Mouse (Mus musculus) olfactory bulb, adult 2 months (tissue): ENCODE data around the gene Strn4. TPM values are rescaled to one million over a fixed set of nuclear protein-coding genes. Genes with fewer than 3 reads are reported as not detected.

ENCODE experiments used
- H3K27ac ChIP-seq: fragments of 200-500 bp; 2 replicates; pipeline ENCODE4 v1.5.1; 2012; ENCODE audit warnings: low read depth, low read length; ENCODE audit not compliant: insufficient read depth
- H3K4me1 ChIP-seq: fragments of 200-500 bp; 2 replicates; pipeline ENCODE4 v1.6.1; 2012; ENCODE audit warnings: low read length; ENCODE audit not compliant: control insufficient read depth, insufficient read depth
- H3K4me3 ChIP-seq: fragments of 200-500 bp; 2 replicates; pipeline ENCODE4 v1.5.1; 2012; ENCODE audit warnings: mild to moderate bottlenecking, low read depth, low read length, moderate library complexity; ENCODE audit not compliant: insufficient read depth
- CTCF ChIP-seq: fragments of 200-500 bp; IDR thresholded peaks from 2 replicates; pipeline ENCODE4 v1.5.1; 2012; ENCODE audit warnings: low read depth, mild to moderate bottlenecking, low read length, moderate library complexity; ENCODE audit not compliant: insufficient read depth
- POLR2A ChIP-seq: fragments of 200-500 bp; IDR thresholded peaks from 2 replicates; pipeline ENCODE4 v1.6.1; 2012; ENCODE audit warnings: mild to moderate bottlenecking, low read depth, low read length, moderate library complexity; ENCODE audit not compliant: insufficient read depth
- WGBS: fragments of 180-500 bp; shearing (Covaris S2); methylation state at CpG from one replicate; pipeline ENCODE4 v1.1.7; 2018; 5-methylcytosine and 5-hydroxymethylcytosine counted together
- polyA plus RNA-seq: library from polyadenylated mRNA; stranded (reverse); fragments of >200 nt; gene quantifications from 2 replicates; pipeline ENCODE4 v1.2.4, GENCODE M21; 2012; ENCODE audit warnings: low replicate concordance; ENCODE audit not compliant: missing spikeins, insufficient read depth, insufficient read length

The Strn4 gene
- polyA plus RNA-seq, 1 experiment: not detected

DNA sequence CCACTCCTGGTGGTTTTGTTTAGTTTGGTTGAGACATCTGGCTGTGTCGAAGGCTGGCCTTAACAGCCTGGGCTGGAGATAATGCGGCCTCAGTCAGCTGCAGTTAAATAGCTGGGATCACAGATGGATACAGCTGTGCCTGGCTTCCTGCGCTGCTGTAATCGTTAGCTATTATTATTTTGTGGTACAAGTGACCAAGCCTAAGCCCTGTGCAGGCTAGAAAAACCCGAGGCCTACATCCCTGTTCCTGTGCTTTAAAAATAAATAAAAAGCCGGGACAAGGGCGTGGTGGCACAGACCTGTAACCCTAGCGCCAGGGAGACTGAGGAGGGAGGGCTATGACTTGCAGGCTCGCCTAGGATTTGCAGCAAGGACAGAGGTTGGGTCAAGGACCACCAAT is 7.0 kb upstream of the Strn4 start:
- 77% methylated on average over 9 of the region's 9 CpGs for WGBS
- TF ChIP-seq CTCF (no peak), POLR2A (no peak)

DNA sequence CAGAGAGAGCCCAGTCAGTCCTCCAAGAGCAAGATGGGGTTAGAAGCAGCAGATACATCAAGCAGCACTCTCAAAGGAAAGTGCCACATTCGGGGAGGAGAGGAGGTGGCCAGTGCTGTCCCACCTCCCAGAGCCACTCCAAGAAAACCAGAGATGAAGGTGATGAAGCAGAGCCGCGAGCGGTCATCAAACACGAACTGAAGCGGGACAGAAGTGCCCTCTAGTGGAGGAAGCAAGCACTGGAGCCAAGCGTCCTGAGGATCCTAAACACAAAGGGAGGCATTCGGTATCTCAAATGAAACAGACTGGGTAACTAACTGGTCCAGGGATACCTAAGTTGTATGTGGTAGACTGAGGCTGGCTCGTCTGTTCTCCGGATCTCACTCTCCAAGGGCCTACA is 6.0 kb upstream of the Strn4 start:
- no peak overlapping the region for H3K4me3 ChIP-seq

More for the DNA sequence above, 7.0 kb upstream of the Strn4 start:
- peaks cover 21% of the 10 kb centered on the region for H3K4me1 ChIP-seq
- H3K4me3 ChIP-seq: no peak overlapping the region
- H3K27ac ChIP-seq: no peak overlapping the region

DNA sequence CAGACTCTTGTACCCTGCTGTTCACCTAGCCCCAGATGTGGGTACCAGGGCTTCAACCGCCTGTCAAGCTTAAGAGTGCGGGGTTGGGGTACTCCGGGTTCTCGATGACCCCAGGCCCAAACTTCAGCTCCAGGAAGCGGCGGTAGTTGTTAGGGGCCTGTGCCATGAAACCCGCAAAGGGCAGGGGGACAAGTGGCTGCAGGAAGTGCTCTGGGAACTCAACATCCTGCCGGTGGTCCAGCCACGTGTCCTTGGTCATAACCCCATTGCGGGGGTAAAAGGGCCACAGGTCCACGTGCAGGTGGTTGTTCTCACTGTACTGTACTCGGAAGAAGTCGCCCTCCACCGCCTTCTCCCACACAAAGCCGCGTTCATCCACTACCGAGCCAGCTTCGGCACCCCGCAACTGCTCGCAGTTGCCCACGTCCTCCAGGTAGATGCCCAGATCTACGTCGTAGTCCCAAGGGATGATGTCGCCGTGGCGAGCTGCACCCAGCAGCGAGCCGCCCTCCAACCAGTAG is 5.2 kb upstream of the Strn4 start:
- H3K27ac ChIP-seq: no peak overlapping the region
- TF ChIP-seq CTCF (no peak), POLR2A (no peak)
- H3K4me1 ChIP-seq: peaks cover 21% of the 10 kb centered on the region
- 70% methylated on average over 28 of the region's 28 CpGs for WGBS
- peak overlapping the region; percentile 48 for H3K4me3 ChIP-seq

More for the DNA sequence above, 6.0 kb upstream of the Strn4 start:
- Histone ChIP-seq H3K27ac (no peak overlapping the region), H3K4me1 (peaks cover 21% of the 10 kb centered on the region)
- WGBS: 22% methylated on average over 10 of the region's 10 CpGs
- TF ChIP-seq CTCF (peak; percentile 77), POLR2A (no peak; the same call in 1 of the 2 replicates)

DNA sequence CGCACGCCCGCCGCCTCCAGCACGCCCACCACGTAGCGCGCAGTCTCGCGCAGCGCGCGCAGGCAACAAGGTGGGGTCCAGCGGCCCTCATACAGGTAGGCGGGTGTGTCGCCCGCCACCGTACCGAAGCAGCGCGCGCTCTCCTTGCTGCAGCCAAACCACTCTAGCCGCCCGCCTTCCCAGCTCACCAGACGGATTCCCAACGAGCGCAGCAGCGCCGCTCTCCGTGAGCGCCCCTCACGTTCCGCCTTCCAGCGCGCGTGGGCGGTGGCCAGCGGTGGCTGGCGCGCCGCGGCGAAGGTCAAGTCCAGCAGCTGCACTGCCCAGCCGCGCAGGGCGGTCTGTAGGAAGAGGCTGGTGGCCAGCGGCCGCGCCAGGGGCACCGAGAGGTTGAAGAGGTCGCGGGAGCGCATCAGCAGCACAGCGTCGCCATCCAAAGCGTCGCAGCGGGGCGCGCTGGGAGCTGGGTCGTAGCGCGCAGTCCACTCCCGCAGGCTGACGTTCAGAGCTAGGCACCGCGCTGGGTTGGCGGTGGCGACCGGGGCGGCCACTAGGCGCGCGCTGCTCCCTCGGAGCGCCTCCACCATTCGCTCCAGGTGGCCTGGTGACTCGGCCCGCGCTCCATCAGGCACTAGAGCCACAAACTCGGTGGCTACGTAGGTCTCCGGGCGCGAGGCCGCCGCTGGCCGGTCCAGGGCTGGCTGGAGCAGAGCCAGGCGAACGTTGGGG is 4.6 kb upstream of the Strn4 start:
- TF ChIP-seq CTCF (no peak; the same call in 1 of the 2 replicates), POLR2A (peak; percentile 54; the same call in 1 of the 2 replicates)
- H3K4me3 ChIP-seq: peak overlapping the region; percentile 48
- WGBS: 23% methylated on average over 90 of the region's 90 CpGs

DNA sequence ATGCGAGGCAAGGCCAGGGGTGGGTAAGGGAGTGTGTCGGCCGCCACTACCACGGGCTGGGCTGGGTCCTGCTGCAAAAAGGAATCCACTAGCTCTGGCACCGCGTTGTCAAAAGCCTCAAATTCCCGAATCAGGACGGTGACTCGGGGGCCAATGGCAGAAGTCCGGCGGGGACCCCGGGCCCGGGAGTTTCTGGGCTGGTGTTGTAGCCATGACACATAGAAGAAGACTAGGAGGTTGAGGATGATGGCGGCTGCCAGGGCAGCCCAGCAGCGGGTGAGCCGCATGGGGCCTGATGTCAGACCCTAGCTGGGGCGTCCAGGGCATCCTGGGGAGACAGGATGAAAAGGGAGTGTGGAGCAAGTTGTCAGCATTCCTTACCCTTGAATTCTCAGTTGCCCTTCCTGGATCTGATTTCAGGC is 4.0 kb upstream of the Strn4 start:
- Histone ChIP-seq H3K4me1 (peaks cover 21% of the 10 kb centered on the region), H3K4me3 (peak overlapping the region; percentile 48), H3K27ac (peak overlapping the region; percentile 24; the same call in 1 of the 2 replicates)
- WGBS: 38% methylated on average over 17 of the region's 17 CpGs
- TF ChIP-seq CTCF (no peak), POLR2A (no peak)

More for the DNA sequence above, 4.6 kb upstream of the Strn4 start:
- H3K27ac ChIP-seq: peak overlapping the region; percentile 24
- peaks cover 21% of the 10 kb centered on the region for H3K4me1 ChIP-seq

DNA sequence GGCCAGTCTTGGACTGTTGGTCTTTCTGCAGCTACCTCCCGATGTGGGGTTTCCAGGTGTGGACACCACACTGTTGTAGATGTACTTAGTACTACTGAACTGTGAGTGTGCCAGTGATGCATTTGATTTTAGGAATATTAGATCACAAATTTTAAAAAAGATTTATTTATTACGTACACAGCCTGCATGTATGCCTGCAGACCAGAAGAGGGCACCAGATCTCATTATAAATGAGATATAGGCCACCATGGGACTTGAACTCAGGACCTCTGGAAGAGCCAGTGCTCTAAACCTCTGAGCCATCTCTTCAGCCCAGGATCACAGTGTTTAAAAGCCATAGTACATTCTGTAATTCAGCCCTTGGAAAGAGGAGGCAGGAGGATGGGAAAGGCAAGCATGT is 3.2 kb upstream of the Strn4 start:
- WGBS: 64% methylated on average over 2 of the region's 2 CpGs
- Histone ChIP-seq H3K27ac (no peak overlapping the region), H3K4me3 (no peak overlapping the region), H3K4me1 (peaks cover 23% of the 10 kb centered on the region)
- no peak for TF ChIP-seq POLR2A
- TF ChIP-seq CTCF: no peak

DNA sequence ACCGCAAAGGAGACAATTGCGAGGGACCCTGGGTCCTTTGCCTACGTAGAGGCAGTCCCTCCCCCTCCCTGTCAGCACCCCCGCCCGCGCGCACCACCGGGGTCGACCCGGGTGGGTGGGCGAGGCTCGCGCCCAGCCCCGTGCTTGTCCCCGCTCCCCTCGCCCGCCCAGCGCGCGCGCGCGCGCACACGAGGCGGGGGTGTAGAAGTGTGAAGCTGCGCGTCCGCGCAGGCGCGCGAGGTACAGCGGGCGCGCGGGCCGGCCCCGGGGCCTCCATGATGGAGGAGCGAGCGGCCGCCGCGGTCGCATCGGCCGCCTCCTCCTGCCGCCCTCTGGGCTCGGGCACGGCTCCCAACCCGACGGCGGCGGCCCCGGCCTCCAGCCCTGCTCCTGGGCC is 387 bp downstream of the Strn4 start:
- H3K4me1 ChIP-seq: peaks cover 28% of the 10 kb centered on the region
- WGBS: under 1% methylated on average over 53 of the region's 55 CpGs
- peak overlapping the region; percentile 76 for H3K4me3 ChIP-seq
- TF ChIP-seq POLR2A: peak; percentile 97
- no peak for TF ChIP-seq CTCF
- H3K27ac ChIP-seq: peak overlapping the region; percentile 88

DNA sequence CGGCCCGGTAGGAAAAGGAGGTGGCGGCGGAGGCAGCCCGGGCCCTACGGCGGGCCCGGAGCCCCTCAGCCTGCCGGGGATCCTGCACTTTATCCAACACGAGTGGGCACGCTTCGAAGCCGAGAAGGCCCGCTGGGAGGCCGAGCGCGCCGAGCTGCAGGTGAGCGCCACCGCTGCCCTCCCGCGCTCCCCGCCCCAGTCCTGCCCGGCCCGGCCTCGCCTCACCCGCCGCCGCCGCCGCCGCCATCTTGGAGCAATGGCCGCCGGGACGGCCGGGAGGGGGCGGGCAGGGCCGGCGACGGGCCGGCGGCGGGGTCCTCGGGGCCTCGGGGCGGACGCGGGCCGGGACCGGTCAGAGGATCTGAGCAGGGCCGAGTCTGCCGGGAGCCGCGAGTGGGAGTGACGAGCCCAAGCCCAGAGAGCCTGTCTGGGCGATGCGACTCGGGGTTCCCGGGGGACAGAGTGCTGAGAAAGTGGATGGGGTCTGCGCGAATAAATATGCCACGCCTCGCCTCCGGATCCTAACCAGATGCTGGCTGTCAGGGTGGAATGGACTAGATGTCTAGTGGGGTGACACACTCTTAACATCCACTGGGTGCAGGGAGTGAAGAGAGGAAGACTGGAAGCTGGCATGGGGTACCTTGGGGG is 910 bp downstream of the Strn4 start, which contains the start of gene Fkrp:
TSS of gene Fkrp (minus strand) at position 258 of the 648 bp plus-strand sequence.
- WGBS: 1% methylated on average over 64 of the region's 64 CpGs
- peak within 1 kb of the TSS; percentile 76 for H3K4me3 ChIP-seq
- H3K27ac ChIP-seq: peak within 1 kb of the TSS; percentile 88
- H3K4me1 ChIP-seq: peaks cover 28% of the 10 kb centered on the region
- TF ChIP-seq POLR2A (no peak), CTCF (no peak)

DNA sequence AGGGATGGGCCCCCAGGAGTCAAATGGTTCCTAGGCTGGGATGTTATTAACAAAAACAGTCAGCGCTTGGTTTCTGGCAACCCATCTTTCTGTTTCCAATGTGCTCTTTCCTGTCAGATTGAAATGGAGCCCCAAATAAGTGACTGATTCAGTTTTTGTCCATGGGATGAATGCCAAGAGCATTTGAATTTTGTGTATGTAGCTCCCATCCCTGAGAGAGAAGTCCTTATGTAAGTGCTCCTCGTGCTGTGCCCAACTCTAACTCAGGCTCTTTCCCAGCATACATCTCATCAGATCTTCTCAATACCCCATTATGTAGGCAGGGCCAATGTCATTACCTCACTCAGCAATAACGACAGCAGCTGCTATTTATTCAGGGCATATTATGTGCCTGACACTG is 2.0 kb downstream of the Strn4 start:
- TF ChIP-seq POLR2A (no peak), CTCF (no peak)
- peak overlapping the region; percentile 76 for H3K4me3 ChIP-seq
- H3K4me1 ChIP-seq: peaks cover 35% of the 10 kb centered on the region
- H3K27ac ChIP-seq: peak overlapping the region; percentile 83
- WGBS: 8% methylated on average over 3 of the region's 3 CpGs
